Mouse (Mus musculus): ENCODE measurements around the gene Sult2a8. TPM values are rescaled to one million over a fixed set of nuclear protein-coding genes. Genes with fewer than 3 reads are reported as not detected.

The Sult2a8 gene
- not detected for total RNA-seq (2023)

GRCm38 (mm10) chr7:14446534-14446933 is at the start of gene Sult2a8:
Gene Sult2a8 (minus strand): TSS chr7:14446769.

GRCm38 (mm10) chr7:14494130-14494529 is 47.6 kb upstream of the Sult2a8 start, which contains the start of gene Sult2a7:
Gene Sult2a7 (minus strand): TSS chr7:14494230.

Other genes starting within 250 kb of the Sult2a8 start
- gene Sult2a6, start 191.9 kb downstream of the Sult2a8 start, total RNA-seq (2023) = not detected
- gene Obox8, start 113.2 kb downstream of the Sult2a8 start, total RNA-seq (2023) = not detected
- not detected for gene Sult2a7, start 47.5 kb upstream of the Sult2a8 start, total RNA-seq (2023)
- gene Vmn1r90, start 116.7 kb upstream of the Sult2a8 start, total RNA-seq (2023) = not detected
- gene Obox7, start 212.7 kb upstream of the Sult2a8 start, total RNA-seq (2023) = not detected